Mouse (Mus musculus) forebrain, embryonic 10.5 days (tissue): ENCODE measurements at regions not wholly inside any gene's neighbourhood (a gene's known extent, or its start where the extent isn't known, plus 50 kb on each side); places are given as distances from the start of the nearest gene placed in this dataset.

Source experiments
- DNase-seq: peaks from one replicate; pipeline ENCODE4 v3.0.0-alpha.2; 2017; ENCODE audit warnings: low spot score; ENCODE audit errors: extremely low spot score
- H3K27ac ChIP-seq: fragments of 300-500 bp; sonication (generic); 2 replicates; pipeline ENCODE4 v1.5.1; 2016; ENCODE audit warnings: mild to moderate bottlenecking
- H3K27me3 ChIP-seq: fragments of 300-500 bp; sonication (generic); 2 replicates; pipeline ENCODE4 v1.6.1; 2016; ENCODE audit warnings: mild to moderate bottlenecking; ENCODE audit not compliant: poor library complexity, severe bottlenecking
- H3K36me3 ChIP-seq: fragments of 300-500 bp; sonication (generic); replicated peaks from 2 replicates; pipeline ENCODE4 v1.6.1; 2016; ENCODE audit warnings: mild to moderate bottlenecking, moderate library complexity
- H3K4me1 ChIP-seq: fragments of 300-500 bp; sonication (generic); 2 replicates; pipeline ENCODE4 v1.6.1; 2016
- H3K4me3 ChIP-seq: fragments of 300-500 bp; sonication (generic); 2 replicates; pipeline ENCODE4 v1.5.1; 2016; ENCODE audit warnings: mild to moderate bottlenecking, moderate library complexity
- H3K9me3 ChIP-seq: fragments of 300-500 bp; sonication (generic); 2 replicates; pipeline ENCODE4 v1.6.1; 2016; ENCODE audit warnings: mild to moderate bottlenecking, moderate library complexity
- WGBS: fragments of 180-500 bp; shearing (Covaris S2); methylation state at CpG from one replicate; pipeline ENCODE4 v1.1.7; 2016; 5-methylcytosine and 5-hydroxymethylcytosine counted together

GRCm38 (mm10) chr11:43998046-43998725 lies 97.2 kb upstream of the Adra1b start:
- H3K4me3 ChIP-seq = no peak overlapping the region
- H3K36me3 ChIP-seq = no peaks in the 10 kb centered on the region
- no peaks in the 10 kb centered on the region for H3K27me3 ChIP-seq
- H3K27ac ChIP-seq = no peak overlapping the region
- H3K9me3 ChIP-seq = no peaks in the 10 kb centered on the region
- H3K4me1 ChIP-seq = peaks cover 9% of the 10 kb centered on the region
- no peak for DNase-seq
- 83% methylated on average over 12 of the region's 12 CpGs for WGBS

- Histone ChIP-seq H3K36me3 (no peaks in the 10 kb centered on the region), H3K27me3 (no peaks in the 10 kb centered on the region), H3K4me1 (peaks cover 14% of the 10 kb centered on the region), H3K27ac (no peak overlapping the region), H3K4me3 (no peak overlapping the region), H3K9me3 (no peaks in the 10 kb centered on the region)
- DNase-seq = no peak
- 89% methylated on average over 4 of the region's 4 CpGs for WGBS
Observed at GRCm38 (mm10) chr11:44000056-44000455, 99.0 kb upstream of the Adra1b start.

- 92% methylated on average over 7 of the region's 7 CpGs for WGBS
- Histone ChIP-seq H3K27me3 (no peaks in the 10 kb centered on the region), H3K4me1 (peaks cover 14% of the 10 kb centered on the region), H3K36me3 (no peaks in the 10 kb centered on the region), H3K4me3 (no peak overlapping the region), H3K27ac (no peak overlapping the region), H3K9me3 (no peaks in the 10 kb centered on the region)
- DNase-seq = no peak
Observed at GRCm38 (mm10) chr11:44001843-44002589, 101.0 kb upstream of the Adra1b start.

GRCm38 (mm10) chr11:44002716-44003522 lies 101.9 kb upstream of the Adra1b start:
- no peak for DNase-seq
- no peak overlapping the region for H3K27ac ChIP-seq
- H3K27me3 ChIP-seq = no peaks in the 10 kb centered on the region
- WGBS = 63% methylated on average over 6 of the region's 6 CpGs
- H3K4me1 ChIP-seq = peaks cover 14% of the 10 kb centered on the region
- no peaks in the 10 kb centered on the region for H3K36me3 ChIP-seq
- H3K9me3 ChIP-seq = no peaks in the 10 kb centered on the region
- H3K4me3 ChIP-seq = no peak overlapping the region

GRCm38 (mm10) chr11:44007526-44008040 lies 106.6 kb upstream of the Adra1b start:
- no peaks in the 10 kb centered on the region for H3K9me3 ChIP-seq
- WGBS = 92% methylated on average over 5 of the region's 5 CpGs
- no peak overlapping the region for H3K27ac ChIP-seq
- no peaks in the 10 kb centered on the region for H3K36me3 ChIP-seq
- peaks cover 11% of the 10 kb centered on the region for H3K4me1 ChIP-seq
- no peak for DNase-seq
- no peak overlapping the region for H3K4me3 ChIP-seq
- no peaks in the 10 kb centered on the region for H3K27me3 ChIP-seq

GRCm38 (mm10) chr11:44012314-44012713 lies 111.3 kb upstream of the Adra1b start:
- no peaks in the 10 kb centered on the region for H3K9me3 ChIP-seq
- WGBS = 87% methylated on average over 5 of the region's 5 CpGs
- no peak for DNase-seq
- no peak overlapping the region for H3K27ac ChIP-seq
- no peaks in the 10 kb centered on the region for H3K4me1 ChIP-seq
- no peaks in the 10 kb centered on the region for H3K27me3 ChIP-seq
- no peaks in the 10 kb centered on the region for H3K36me3 ChIP-seq
- H3K4me3 ChIP-seq = no peak overlapping the region

GRCm38 (mm10) chr11:44013841-44014240 lies 112.8 kb upstream of the Adra1b start:
- no peak overlapping the region for H3K27ac ChIP-seq
- H3K9me3 ChIP-seq = no peaks in the 10 kb centered on the region
- no peak overlapping the region for H3K4me3 ChIP-seq
- 72% methylated on average over 1 of the region's 1 CpGs for WGBS
- no peaks in the 10 kb centered on the region for H3K27me3 ChIP-seq
- H3K4me1 ChIP-seq = no peaks in the 10 kb centered on the region
- no peaks in the 10 kb centered on the region for H3K36me3 ChIP-seq
- no peak for DNase-seq

GRCm38 (mm10) chr11:44021638-44022037 lies 120.6 kb upstream of the Adra1b start:
- no peak overlapping the region for H3K4me3 ChIP-seq
- no peaks in the 10 kb centered on the region for H3K9me3 ChIP-seq
- WGBS = 77% methylated on average over 4 of the region's 4 CpGs
- no peaks in the 10 kb centered on the region for H3K36me3 ChIP-seq
- no peak for DNase-seq
- no peaks in the 10 kb centered on the region for H3K27me3 ChIP-seq
- H3K4me1 ChIP-seq = no peaks in the 10 kb centered on the region
- H3K27ac ChIP-seq = no peak overlapping the region

- Histone ChIP-seq H3K27me3 (no peaks in the 10 kb centered on the region), H3K27ac (no peak overlapping the region), H3K9me3 (no peaks in the 10 kb centered on the region), H3K4me3 (no peak overlapping the region), H3K4me1 (no peaks in the 10 kb centered on the region), H3K36me3 (no peaks in the 10 kb centered on the region)
- no peak for DNase-seq
- WGBS = 85% methylated on average over 3 of the region's 3 CpGs
Observed at GRCm38 (mm10) chr11:44027046-44027445, 126.0 kb upstream of the Adra1b start.

- no peak overlapping the region for H3K27ac ChIP-seq
- no peak for DNase-seq
- H3K9me3 ChIP-seq = no peaks in the 10 kb centered on the region
- WGBS = 28% methylated on average over 2 of the region's 2 CpGs
- peaks cover 74% of the 10 kb centered on the region for H3K27me3 ChIP-seq
- H3K36me3 ChIP-seq = no peaks in the 10 kb centered on the region
- H3K4me1 ChIP-seq = peaks cover 8% of the 10 kb centered on the region; the same call in 1 of the 2 replicates
- no peak overlapping the region for H3K4me3 ChIP-seq
Observed at GRCm38 (mm10) chr11:44046083-44046482, 145.1 kb upstream of the Adra1b start.

- no peak overlapping the region for H3K4me3 ChIP-seq
- no peaks in the 10 kb centered on the region for H3K36me3 ChIP-seq
- peaks cover 8% of the 10 kb centered on the region; the same call in 1 of the 2 replicates for H3K4me1 ChIP-seq
- no peaks in the 10 kb centered on the region for H3K9me3 ChIP-seq
- H3K27me3 ChIP-seq = peaks cover 51% of the 10 kb centered on the region
- WGBS = 87% methylated on average over 5 of the region's 5 CpGs
- no peak for DNase-seq
- H3K27ac ChIP-seq = no peak overlapping the region
Observed at GRCm38 (mm10) chr11:44049253-44049976, 148.4 kb upstream of the Adra1b start.

- no peak overlapping the region for H3K4me3 ChIP-seq
- no peaks in the 10 kb centered on the region for H3K9me3 ChIP-seq
- no peak overlapping the region for H3K27ac ChIP-seq
- no peak for DNase-seq
- H3K36me3 ChIP-seq = no peaks in the 10 kb centered on the region
- peaks cover 37% of the 10 kb centered on the region for H3K27me3 ChIP-seq
- WGBS = 91% methylated on average over 5 of the region's 5 CpGs
- H3K4me1 ChIP-seq = no peaks in the 10 kb centered on the region
Observed at GRCm38 (mm10) chr11:44052481-44052880, 151.5 kb upstream of the Adra1b start.
